Mouse (Mus musculus): Measurements from ENCODE around the gene Stpg2. TPM values are rescaled to one million over a fixed set of nuclear protein-coding genes. Genes with fewer than 3 reads are reported as not detected.
A peak's percentile ranks its signal among the peaks of the same experiment; 100 is the strongest.
"Not testable (repeated sequence)": the region's sequence is repeated elsewhere in the genome, so short reads cannot be mapped to it uniquely, and the experiment has no call there.

Stpg2 gene
- total RNA-seq, 2 experiments from 2014 or later: 0.14 to 0.37 TPM

DNA sequence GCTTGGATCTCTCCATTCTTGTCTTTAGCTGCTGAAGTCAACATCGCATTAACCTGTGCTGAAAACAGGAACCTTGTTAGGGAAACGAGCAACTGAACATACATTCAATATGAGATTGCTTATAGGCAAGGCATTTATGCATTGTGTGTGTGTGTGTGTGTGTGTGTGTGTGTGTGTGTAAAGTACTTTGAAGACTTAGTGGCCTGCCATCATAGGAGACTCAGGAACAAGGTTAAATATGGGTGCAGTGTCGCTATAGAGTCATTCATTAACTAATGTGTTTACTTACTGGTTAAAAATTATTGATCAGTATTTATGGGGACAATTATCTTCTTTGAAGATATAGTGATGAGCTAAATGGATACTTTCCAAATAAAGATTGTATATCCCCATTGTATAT lies 199.2 kb downstream of the Stpg2 start:
- DNase-seq (ENCODE audit: low spot score in 2 of 2): no peak

DNA sequence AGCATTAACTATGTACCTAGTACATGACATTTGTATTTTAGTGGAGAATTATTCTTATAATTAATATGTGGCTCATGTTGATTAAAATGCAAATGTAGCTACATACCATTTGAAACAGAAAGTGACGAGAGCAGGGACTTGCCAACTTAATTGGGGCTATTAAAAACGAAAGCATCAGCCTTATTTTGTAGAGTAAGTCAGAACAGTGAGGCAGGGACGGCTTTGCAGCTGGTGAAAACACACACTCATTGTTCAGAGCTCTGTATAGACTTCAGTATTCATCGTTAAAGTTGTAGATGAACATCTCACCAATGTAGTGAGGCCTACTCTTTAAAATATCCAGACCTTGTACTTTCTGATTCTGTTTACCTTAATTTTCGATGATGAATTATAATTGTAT lies 213.6 kb downstream of the Stpg2 start:
- no peak for DNase-seq (ENCODE audit: low spot score in 2 of 2)

DNA sequence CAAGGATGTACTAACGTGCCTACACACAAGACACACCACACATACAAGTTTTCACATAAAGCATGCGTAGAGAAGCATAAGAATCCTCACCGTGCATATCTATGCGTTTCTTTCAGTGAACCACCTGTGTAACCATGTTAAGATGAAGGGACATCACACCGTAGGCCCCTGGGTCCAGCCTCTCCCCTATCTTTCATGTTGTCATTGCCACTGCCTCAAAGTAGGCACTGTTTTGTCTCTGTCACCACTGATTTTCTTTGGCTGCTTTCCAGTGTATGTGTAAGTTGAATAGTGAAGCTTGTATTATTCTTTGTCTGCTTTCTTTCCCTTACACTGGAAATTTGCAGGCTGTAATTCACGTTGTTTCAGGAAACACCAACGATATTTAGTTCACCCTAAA lies 236.7 kb downstream of the Stpg2 start:
- DNase-seq (ENCODE audit: low spot score in 2 of 2): no peak

DNA sequence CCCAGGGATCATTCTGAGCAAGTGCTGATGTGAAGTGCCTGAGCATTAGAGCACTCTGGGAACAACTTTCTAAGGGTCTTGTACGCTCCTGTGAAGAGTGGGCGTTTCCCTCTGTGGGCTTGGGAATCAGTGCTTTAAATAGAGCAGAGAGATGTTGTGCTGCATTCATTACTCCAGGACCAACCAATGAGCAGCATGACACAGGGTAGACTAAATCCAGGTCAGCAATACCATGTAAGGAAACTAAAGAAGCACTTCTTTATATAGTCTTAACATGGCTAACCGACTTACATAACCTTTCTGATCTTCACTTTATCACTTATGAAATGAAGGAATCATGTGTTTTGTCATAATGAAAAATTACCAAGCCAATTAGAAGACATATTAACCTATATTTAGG lies 290.4 kb downstream of the Stpg2 start:
- no peak for DNase-seq (ENCODE audit: low spot score in 2 of 2)

DNA sequence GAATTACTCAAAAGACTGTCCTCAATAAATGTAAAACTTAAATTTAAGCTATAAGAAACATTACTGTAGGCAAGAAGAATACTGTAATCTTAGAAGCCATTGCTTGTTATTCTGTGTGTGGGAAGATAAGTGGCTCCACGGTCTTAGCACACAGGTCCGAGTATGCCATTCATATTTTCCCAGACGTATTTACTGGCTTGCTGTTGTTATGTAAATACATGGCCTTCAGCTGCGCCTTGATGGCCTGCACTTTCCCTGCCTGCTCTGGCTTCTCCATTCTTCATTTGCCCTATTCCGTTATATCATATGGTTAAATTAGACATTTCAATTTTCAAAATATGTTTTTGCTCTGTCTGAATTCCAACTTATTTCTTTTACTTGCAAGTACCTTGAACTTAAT lies 296.7 kb downstream of the Stpg2 start:
- DNase-seq (ENCODE audit: low spot score in 2 of 2): no peak

DNA sequence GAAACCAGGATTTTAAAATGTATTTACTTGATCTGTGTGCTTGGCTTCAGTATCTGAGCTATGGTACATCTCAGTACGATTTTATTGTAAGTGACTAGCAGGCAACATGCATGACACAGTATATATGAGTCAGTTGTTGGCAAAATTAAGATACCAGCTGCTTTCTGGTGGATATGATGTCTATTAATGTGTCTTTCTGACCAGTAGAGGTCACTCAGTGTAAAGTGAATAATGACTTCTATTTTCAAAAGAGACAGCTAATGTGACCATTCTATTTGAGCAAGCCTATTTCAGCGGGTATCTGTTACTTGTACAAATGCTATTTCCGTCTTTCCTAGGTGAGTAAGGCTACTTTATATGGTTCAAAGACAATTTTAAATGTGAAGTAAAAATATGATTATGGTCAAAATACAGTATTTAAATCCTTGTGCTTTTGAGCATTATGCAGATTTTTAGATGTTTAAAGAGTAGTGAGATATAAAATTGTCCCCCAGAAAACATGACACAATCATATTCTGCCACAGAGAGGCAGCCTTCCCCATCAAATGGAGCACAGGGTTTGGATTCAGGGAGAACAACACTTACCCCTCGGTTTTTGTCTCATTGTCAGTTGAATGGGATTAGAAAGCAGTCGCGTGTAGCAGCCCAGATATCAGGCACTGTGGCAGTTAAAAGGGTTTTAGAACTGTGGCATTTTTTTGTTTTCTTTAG lies 303.9 kb downstream of the Stpg2 start:
- peak; percentile 8 to 15 for DNase-seq (ENCODE audit: low spot score in 2 of 2)

DNA sequence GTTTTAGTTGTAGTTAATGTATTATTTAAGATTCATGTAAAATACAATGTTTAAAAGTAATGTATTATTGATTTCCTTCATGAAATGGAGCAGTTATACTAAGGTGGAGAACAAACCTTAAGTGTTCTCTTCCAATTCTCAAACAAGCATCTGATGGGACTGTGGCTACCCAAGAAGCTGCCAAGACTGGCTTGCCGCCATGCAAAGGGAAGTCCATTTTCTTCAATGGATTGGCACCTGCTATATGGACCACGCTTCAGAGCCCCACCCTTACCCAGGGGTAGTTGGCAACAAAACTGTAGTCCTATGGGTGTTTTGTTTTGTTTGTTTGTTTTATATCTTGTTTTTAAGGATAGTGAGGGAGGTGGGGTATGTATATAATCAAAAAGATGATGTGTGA lies 373.0 kb downstream of the Stpg2 start:
- DNase-seq (ENCODE audit: low spot score in 2 of 2): no peak

DNA sequence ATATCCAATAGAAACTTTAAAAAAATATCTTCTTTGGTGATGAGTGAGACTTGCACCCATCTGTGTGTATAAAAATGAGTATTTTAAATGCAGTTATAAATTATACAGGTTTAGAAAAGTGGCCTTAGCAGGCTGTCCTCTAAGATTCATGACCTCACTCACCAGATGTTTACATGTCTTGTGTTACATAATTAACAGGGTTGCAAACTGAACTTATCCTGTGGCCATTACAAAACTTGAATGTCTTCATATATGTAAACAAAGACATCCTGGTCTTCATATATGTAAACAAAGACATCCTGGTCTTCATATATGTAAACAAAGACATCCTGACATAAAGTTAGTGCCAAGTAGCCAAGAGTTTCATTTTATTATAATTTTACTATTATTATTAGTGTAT lies 375.8 kb downstream of the Stpg2 start:
- DNase-seq (ENCODE audit: low spot score in 2 of 2): no peak

DNA sequence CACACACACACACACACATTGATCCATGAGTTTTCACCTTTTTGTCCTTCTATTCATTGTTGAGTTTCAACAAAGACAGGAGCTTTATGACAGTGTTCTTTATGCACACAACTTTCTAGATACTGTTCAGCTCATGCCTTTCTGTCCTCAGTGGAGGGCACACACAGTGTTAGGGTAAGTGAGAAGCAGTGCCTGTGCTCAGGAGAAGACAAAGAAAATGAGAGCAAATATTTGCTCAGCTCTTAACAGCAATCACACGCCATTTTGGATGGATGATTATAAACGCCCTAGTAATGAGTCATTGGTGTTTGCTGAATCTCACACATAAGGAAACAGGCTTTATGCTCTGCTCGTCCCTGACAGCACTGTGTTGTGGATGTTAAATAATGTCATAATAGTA lies 394.0 kb downstream of the Stpg2 start:
- no peak for DNase-seq (ENCODE audit: low spot score in 2 of 2)

DNA sequence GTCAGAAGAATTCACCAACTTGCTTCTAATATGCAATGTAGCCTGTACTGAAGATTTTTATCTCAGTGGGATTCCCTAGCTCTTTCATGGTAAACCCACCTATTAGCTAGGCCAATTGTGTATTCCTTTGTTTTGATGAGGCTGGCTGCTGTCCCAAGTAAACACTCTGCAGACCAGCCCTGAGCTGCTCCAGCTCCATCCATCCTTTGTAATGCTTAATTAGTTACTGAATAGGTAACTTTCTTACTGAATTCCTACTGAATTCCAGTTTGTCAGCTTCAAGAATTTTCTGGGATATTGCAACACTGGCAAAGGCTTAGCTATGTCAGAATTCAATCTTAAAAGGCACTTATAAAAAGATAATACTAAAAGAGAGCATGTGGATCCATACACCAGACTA lies 402.8 kb downstream of the Stpg2 start:
- DNase-seq (ENCODE audit: low spot score in 2 of 2): not testable (repeated sequence)

DNA sequence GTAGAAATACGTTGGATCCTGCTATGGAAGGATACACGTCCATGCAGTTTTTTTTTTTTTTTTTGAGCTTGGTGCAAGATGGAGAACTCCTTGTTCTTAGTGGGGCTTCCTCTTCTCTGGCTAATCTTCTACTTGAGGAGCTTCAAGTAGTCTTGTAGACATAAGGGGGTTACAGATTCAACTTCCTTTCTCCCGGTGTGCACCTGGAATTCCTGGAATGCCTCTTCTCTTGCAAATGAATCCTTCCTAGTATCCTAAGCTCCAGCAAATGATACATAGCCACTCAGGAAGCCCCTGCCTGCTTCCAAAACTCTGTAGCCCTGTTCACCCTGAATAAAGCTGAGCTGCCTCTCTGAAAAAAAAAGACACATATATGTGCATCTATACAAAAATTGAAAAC lies 409.1 kb downstream of the Stpg2 start:
- DNase-seq (ENCODE audit: low spot score in 2 of 2): no peak

DNA sequence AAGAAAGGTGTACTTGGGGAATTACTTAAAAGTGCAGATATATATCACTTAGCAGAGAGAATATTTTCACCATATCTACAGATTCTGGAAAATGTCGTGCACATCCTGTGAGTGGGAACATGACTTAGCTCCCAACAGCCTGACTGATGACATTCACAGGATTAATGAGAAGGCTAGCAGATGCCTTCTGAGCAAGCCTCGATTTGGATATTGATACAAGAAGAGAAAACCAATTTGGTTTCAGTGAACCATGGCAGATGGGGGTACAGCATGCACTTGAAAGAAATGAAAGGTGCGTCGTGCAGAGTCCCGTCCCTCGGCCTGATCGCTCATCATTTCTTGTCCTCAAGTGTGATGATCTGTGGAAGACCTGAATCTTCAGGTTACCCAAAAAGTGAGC lies 410.3 kb downstream of the Stpg2 start:
- DNase-seq (ENCODE audit: low spot score in 2 of 2): no peak

DNA sequence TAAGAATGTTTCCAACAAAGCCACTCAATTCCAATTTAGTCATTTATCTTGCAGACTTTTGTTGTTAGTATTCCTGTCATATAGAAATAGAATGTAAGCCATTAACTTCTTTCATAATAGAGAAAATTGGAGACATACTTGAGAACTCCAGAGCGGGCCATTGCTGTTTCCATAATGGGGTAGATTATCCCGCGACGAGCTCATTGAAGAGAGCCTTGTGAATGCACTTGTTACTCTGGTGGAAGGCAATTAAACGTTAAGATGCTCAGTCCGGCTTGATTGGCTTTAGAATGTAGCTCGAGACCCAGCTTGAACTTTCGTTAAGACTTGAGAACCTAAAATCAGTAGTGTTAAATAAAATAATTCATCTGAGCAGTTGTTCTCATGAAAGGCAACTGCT lies 432.4 kb downstream of the Stpg2 start:
- no peak for DNase-seq (ENCODE audit: low spot score in 2 of 2)

DNA sequence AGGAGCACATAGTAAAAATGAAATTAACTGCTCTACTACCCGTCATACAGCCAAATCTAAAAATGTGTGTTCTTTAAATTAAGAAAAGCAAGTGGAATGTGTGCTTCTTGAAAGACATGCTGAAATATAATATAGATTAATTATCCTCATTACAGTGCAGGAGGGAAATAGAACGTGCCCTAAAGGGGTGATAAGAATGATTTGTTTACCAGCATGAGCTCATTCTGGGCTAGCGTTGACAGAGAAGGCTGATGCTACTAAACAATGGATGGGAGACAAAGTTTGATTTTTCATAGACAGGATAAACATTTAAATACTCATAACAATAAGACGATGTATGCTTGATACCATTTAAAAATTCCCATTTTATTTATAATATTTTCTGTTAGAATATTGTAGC lies 446.0 kb downstream of the Stpg2 start:
- DNase-seq (ENCODE audit: low spot score in 2 of 2): no peak

DNA sequence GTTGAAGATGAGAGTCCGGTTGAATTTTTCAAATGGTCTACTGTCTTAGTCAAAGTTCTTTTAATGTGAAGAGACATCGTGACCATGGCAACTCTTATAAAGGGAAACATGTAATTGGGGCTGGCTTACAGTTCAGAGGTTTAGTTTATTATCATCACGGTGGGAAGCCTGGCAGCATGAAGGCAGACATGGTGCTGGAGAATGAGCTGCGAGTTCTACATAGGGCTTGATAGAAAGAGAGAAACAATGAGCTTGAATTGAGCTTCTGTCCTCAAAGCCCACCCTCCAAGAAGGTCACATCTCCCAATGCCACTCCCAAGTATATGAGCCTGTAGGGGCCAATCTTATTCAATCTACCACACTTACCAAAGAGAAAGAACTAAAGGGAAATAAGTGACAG lies 453.9 kb downstream of the Stpg2 start:
- DNase-seq (ENCODE audit: low spot score in 2 of 2): no peak

DNA sequence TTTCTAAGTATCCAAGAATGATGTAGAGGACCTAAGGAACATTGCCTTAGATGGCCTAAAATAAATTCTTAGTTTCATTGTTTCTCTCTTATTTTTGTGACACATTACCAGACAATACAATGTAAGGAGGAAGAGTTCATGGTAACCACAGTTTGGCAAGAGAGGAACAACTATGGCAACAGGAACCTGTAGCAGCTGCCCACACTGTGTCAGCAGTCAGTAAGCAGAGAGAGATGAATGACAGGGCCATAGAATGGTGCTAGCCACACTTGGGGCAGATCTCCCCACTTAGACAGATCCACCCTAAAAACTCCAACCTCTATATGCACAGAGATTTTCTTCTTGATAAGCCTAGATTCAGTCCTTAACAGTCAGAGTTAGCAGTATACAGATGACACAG lies 456.7 kb downstream of the Stpg2 start:
- DNase-seq (ENCODE audit: low spot score in 2 of 2): no peak

DNA sequence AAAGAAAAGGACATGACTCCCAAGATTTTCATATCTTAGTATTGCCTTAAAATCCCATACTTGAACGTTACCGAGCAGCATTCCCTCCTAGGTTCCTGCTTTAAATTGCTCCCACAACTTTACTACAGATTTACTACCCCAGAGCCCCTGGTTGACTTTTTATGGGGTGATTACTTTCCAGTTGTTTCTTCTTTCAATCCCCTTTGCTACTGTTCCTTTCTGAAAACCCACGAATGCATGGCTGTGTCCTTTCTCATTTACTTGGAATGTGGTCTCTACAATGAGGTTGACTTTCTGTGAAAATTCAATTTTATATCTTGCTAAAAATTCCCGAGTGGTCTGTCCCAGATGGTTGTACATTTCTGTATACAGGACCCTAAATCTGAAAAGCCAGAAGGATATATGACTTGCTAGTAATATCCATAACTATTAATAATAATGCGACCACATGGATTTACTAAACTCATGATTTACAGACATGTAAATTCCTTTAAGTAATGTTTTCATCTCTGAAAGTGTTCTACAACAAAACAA lies 458.3 kb downstream of the Stpg2 start:
- DNase-seq (ENCODE audit: low spot score in 2 of 2): no peak

DNA sequence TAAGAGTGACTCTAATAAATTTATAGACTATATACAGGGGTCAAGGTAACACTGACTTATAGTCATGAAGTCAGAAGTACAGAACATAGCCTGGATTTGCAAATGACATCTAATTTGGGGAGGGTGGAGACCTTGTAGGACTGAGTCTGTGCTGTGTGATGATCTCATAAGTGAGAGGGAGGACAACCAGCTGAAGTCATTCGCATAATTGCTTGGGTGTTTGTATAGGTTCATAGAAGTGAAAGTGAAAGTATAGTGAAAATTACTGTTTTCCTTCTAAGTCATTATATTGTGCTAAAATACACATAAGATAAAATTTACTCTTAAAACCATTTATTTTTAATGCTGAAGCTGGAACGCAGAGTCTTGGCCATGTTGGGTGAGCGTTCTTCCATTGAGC lies 459.6 kb downstream of the Stpg2 start:
- DNase-seq (ENCODE audit: low spot score in 2 of 2): no peak

DNA sequence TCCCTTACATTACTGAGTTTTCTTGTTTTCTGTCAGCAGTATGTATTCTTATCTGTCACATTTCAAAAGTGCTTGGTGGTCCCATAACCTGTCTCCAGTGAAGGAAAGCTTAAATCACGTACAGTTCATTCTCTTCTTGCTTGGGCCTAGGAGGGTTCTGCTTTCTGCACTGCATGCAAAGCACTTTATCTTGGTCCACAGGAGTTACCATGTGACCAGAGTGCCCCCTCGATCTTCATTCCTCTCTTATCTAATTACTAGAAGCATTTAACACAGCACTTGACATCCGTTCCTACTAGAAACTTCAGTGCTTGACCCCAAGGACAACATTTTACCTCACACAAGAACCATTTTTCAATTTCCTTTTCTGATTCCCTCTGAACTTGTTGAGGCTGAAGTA lies 470.7 kb downstream of the Stpg2 start:
- DNase-seq (ENCODE audit: low spot score in 2 of 2): no peak

DNA sequence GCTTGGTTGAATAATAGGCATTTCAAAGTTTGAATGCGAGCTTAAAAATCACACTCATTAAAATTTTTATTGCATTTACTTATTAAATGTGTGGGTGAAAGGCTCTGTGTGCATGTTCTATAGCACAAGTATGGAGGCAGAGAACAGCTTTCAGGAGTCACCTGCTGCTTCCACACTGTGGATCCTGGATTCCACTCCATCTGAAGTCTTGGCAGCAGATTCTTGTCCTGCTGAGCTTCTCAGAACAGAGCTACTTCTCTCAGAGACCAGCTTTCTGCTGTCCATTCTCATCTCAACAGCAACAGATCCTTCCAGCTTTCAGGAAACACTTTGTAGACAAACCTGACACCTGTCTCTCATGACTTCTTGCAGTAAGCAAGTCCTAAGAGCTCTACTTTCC lies 471.2 kb downstream of the Stpg2 start:
- no peak for DNase-seq (ENCODE audit: low spot score in 2 of 2)

DNA sequence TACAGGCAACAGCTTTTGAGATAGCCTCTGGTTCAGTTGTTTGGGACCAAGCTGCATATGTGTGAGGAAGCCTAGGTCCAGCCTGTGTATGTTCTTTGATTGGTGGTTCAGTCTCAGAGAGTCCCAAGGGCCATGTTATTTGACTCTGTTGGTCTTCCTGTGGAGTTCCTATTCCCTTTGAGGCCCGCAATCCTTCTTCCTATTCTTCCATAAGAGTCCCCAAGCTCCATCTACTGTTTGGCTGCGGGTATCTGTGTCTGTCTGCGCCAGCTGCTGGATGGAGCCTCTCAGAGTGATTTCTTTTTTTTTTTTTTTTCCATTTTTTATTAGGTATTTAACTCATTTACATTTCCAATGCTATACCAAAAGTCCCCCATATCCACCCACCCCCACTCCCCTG lies 498.7 kb downstream of the Stpg2 start:
- DNase-seq (ENCODE audit: low spot score in 2 of 2): not testable (repeated sequence)

DNA sequence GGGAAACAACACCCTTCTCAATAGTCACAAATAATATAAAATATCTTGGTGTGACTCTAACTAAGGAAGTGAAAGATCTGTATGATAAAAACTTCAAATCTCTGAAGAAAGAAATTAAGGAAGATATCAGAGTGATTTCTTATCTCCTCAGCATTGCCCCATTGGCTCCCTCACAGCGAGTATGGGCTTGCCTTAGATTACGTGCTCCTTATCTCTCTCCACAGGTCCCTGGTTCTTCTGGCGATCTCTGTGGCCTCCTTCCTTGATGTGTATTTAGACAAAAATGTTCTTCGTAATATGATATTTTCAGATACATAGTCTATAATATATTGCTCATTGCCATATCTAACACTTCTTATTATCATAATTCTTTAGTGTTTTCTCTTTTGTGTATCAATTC lies 501.9 kb downstream of the Stpg2 start:
- DNase-seq (ENCODE audit: low spot score in 2 of 2): not testable (repeated sequence)

DNA sequence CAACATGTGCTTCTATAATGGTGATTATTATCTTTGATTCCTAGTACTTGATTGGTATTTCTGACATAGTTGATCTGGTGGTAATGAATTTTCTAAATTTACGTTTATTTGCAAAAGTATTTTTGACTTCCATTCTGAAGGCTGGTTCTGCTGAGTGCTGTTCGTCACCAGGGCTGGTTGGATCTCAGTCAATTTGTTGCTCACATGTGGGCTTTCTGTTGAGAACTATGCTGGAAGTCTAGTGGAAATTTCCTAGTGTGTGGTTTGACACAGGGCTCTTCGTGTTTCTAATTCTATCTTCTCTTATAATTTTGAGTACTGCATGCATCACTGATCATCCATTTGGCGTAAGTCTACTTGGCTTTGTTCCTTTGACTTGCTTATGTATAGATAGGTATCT lies 504.3 kb downstream of the Stpg2 start:
- DNase-seq (ENCODE audit: low spot score in 2 of 2): no peak

DNA sequence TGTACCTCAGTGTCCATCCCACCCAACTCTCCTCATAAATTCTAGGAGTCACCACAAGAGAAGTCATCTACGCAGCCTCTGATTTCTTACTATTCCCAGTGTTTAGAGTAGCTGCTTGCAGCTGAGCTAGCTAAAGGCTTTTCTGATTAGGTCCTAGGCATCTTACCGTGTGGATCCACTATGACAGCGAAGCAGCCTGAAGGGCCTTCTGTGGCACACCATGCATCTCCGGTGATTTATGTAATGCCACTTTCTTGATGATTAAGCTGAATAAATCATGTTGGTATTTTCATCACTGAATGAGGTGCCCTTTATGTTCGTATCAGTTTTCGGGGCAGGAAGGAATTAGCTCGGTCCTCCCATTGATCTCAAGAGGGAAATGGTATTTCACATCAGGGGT lies 523.3 kb downstream of the Stpg2 start:
- no peak for DNase-seq (ENCODE audit: low spot score in 2 of 2)
